ENCODE assay signal across 11 mouse cellular contexts in genomic region chr12:102437952-102438351, GRCm38 (mm10). TPM values are rescaled to one million over a fixed set of nuclear protein-coding genes. Genes with fewer than 3 reads are reported as not detected.
A peak's percentile ranks its signal among the peaks of the same experiment; 100 is the strongest.
DNase-seq lines count a peak whose midpoint lies in the region; ATAC-seq and TF ChIP-seq lines count a peak whose summit lies in the region.
"Had no signal": no experiment of that assay in that cellular context is flagged by ENCODE, and none has a peak within 500 bp of the region (broad histone marks: within the 10 kb centered on the region; RNA-seq: fewer than 3 reads in every experiment).

No protein-coding gene starts in this region.

- ATAC-seq in midbrain, embryonic 13.5 days = no peak
- no peak for ATAC-seq in hindbrain, postnatal 0 days
- no peak for ATAC-seq in stomach, embryonic 14.5 days (ENCODE audit: insufficient number of reproducible peaks, insufficient read depth, low FRiP score, low read depth)

- no peaks in the 10 kb centered on the region for H3K9me3 ChIP-seq in midbrain, embryonic 13.5 days
- no peaks in the 10 kb centered on the region for H3K9me3 ChIP-seq in midbrain, embryonic 10.5 days (replicated peaks)
- H3K9me3 ChIP-seq in hindbrain, postnatal 0 days (ENCODE audit: low read length) = no peaks in the 10 kb centered on the region
- H3K9me3 ChIP-seq in stomach, embryonic 14.5 days (ENCODE audit: control insufficient read depth, low read depth, low read length) = no peaks in the 10 kb centered on the region
- H3K9me3 ChIP-seq: G1E had no signal

- TF ChIP-seq CTCF in heart, adult 2 months (IDR thresholded peaks at IDR 0.05) = no peak
- no peak for TF ChIP-seq CTCF in hindbrain, postnatal 0 days (IDR thresholded peaks at IDR 0.05; ENCODE audit: low read depth)

- H3K27ac ChIP-seq in heart, adult 2 months = peak overlapping the region; percentile 94
- H3K27ac ChIP-seq in midbrain, embryonic 13.5 days = no peak overlapping the region
- H3K27ac ChIP-seq in midbrain, embryonic 10.5 days (replicated peaks) = no peak overlapping the region
- H3K27ac ChIP-seq in hindbrain, postnatal 0 days = no peak overlapping the region; the same call in 1 of the 2 replicates
- H3K27ac ChIP-seq in stomach, embryonic 14.5 days (ENCODE audit: low read length) = no peak overlapping the region

- 47% methylated on average over 5 of the region's 5 CpGs for WGBS in heart, adult 2 months
- whole genome bisulfite sequencing in midbrain, embryonic 13.5 days = 90% methylated on average over 5 of the region's 5 CpGs
- WGBS in midbrain, embryonic 10.5 days = 90% methylated on average over 5 of the region's 5 CpGs
- 57% methylated on average over 5 of the region's 5 CpGs for WGBS in hindbrain, postnatal 0 days
- WGBS in stomach, embryonic 14.5 days = 79% methylated on average over 5 of the region's 5 CpGs

- no peaks in the 10 kb centered on the region for H3K27me3 ChIP-seq in heart, adult 2 months (ENCODE audit: control insufficient read depth, insufficient read depth, low read length)
- no peaks in the 10 kb centered on the region for H3K27me3 ChIP-seq in midbrain, embryonic 13.5 days
- H3K27me3 ChIP-seq in midbrain, embryonic 10.5 days (ENCODE audit: low read depth, poor library complexity, severe bottlenecking) = no peaks in the 10 kb centered on the region
- H3K27me3 ChIP-seq in hindbrain, postnatal 0 days (ENCODE audit: insufficient read depth, low read length) = no peaks in the 10 kb centered on the region
- H3K27me3 ChIP-seq in stomach, embryonic 14.5 days (ENCODE audit: control insufficient read depth, insufficient read depth, low read length) = no peaks in the 10 kb centered on the region

- H3K79me2 ChIP-seq in heart, adult 2 months (replicated peaks; ENCODE audit: control insufficient read depth, insufficient read depth, low read length) = peaks cover 3% of the 10 kb centered on the region

- peaks cover 2% of the 10 kb centered on the region; the same call in 1 of the 2 replicates for H3K36me3 ChIP-seq in heart, adult 2 months (ENCODE audit: control insufficient read depth, insufficient read depth, low read length)
- H3K36me3 ChIP-seq in midbrain, embryonic 13.5 days = no peaks in the 10 kb centered on the region
- no peaks in the 10 kb centered on the region for H3K36me3 ChIP-seq in midbrain, embryonic 10.5 days
- H3K36me3 ChIP-seq in hindbrain, postnatal 0 days (ENCODE audit: insufficient read depth, low read length) = no peaks in the 10 kb centered on the region
- no peaks in the 10 kb centered on the region for H3K36me3 ChIP-seq in stomach, embryonic 14.5 days (ENCODE audit: control insufficient read depth, insufficient read depth, low read length)
- H3K36me3 ChIP-seq: G1E had no signal

- H3K4me3 ChIP-seq in heart, adult 2 months = peak overlapping the region; percentile 95
- no peak overlapping the region for H3K4me3 ChIP-seq in midbrain, embryonic 13.5 days (replicated peaks)
- H3K4me3 ChIP-seq in midbrain, embryonic 10.5 days = no peak overlapping the region
- H3K4me3 ChIP-seq in hindbrain, postnatal 0 days (ENCODE audit: low read length) = peak overlapping the region; percentile 71; the same call in 1 of the 2 replicates
- no peak overlapping the region for H3K4me3 ChIP-seq in stomach, embryonic 14.5 days (ENCODE audit: low read depth, low read length)

- peak overlapping the region; percentile 59 for H3K4me2 ChIP-seq in midbrain, embryonic 13.5 days (replicated peaks)
- H3K4me2 ChIP-seq in hindbrain, postnatal 0 days (ENCODE audit: low read depth, low read length) = peak overlapping the region; percentile 61
- H3K4me2 ChIP-seq in stomach, embryonic 14.5 days (replicated peaks; ENCODE audit: low read depth, low read length) = 0 out of 2 replicates have a peak overlapping the region, but pooled peaks have one; percentile 52

- TF ChIP-seq EP300 in heart, adult 2 months (IDR thresholded peaks at IDR 0.05; ENCODE audit: insufficient read depth, low read depth, low read length) = peak; percentile 73; the same call in 1 of the 2 replicates

- intact Hi-C loops in heart, adult 2 months (cut with DNase I) = loop anchor here (2.0 kb wide), 1 partner anchor 45 kb away; no protein-coding TSS in a partner anchor

- no peak for TF ChIP-seq POLR2A in heart, adult 2 months (IDR thresholded peaks at IDR 0.05; ENCODE audit: insufficient read depth, low read depth, low read length)

- H3K4me1 ChIP-seq in heart, adult 2 months (ENCODE audit: control insufficient read depth, insufficient read depth, low read length) = peaks cover 3% of the 10 kb centered on the region
- H3K4me1 ChIP-seq in midbrain, embryonic 13.5 days (replicated peaks) = peaks cover 17% of the 10 kb centered on the region
- peaks cover 14% of the 10 kb centered on the region for H3K4me1 ChIP-seq in midbrain, embryonic 10.5 days
- H3K4me1 ChIP-seq in hindbrain, postnatal 0 days (ENCODE audit: insufficient read depth, low read length) = peaks cover 5% of the 10 kb centered on the region; the same call in 1 of the 2 replicates
- H3K4me1 ChIP-seq in stomach, embryonic 14.5 days (ENCODE audit: control insufficient read depth, insufficient read depth, low read length) = no peaks in the 10 kb centered on the region

- H3K9ac ChIP-seq in heart, adult 2 months (ENCODE audit: low read depth, low read length) = peak overlapping the region; percentile 57
- no peak overlapping the region; the same call in none of the 2 replicates for H3K9ac ChIP-seq in midbrain, embryonic 13.5 days (replicated peaks)
- peak overlapping the region; percentile 13; the same call in 1 of the 2 replicates for H3K9ac ChIP-seq in hindbrain, postnatal 0 days (replicated peaks; ENCODE audit: low read length)
- no peak overlapping the region for H3K9ac ChIP-seq in stomach, embryonic 14.5 days (replicated peaks; ENCODE audit: low read depth, low read length)

- peak in 1 of 2 experiments; percentile 69 for DNase-seq in heart, adult 2 months
- no peak for DNase-seq in heart, adult 8-10 months (ENCODE audit: low spot score)
- DNase-seq in midbrain, embryonic 10.5 days (ENCODE audit: low spot score) = no peak
- DNase-seq in hindbrain, postnatal 0 days (ENCODE audit: low spot score) = peak; percentile 7
- no peak for DNase-seq in thymus, postnatal 36 days
- DNase-seq in cerebellum, postnatal 14 days = no peak
- DNase-seq: gastrocnemius, postnatal 36 days; spleen, adult 18-20 months had no signal

RNA-seq across cellular contexts. Expression of gene Lgmn, which starts 1.7 kb away (rescaled TPM):
- 10 to 100 TPM; 59.9 to 63.5 TPM for total RNA-seq in heart, adult 2 months (2021)
- 78.2 and 115 TPM in 2 replicates for polyA plus RNA-seq in heart, adult 2 months (2012; rRNA removed)
- 10 to 100 TPM; 53.7 to 64.8 (median 60.5) TPM for total RNA-seq in heart, adult 8-10 months (2022)
- 55.9 and 64.7 TPM in 2 replicates for polyA plus RNA-seq in midbrain, embryonic 13.5 days (2015; fragmentation: Nextera tagmentation; extraction: Ambion mirVana)
- 46.5 and 50.8 TPM in 2 replicates for polyA plus RNA-seq in midbrain, embryonic 10.5 days (2016; fragmentation: Nextera tagmentation; extraction: Ambion mirVana)
- total RNA-seq in hindbrain, postnatal 0 days (2014; rRNA removed) = 148 TPM in 2 replicates
- 166 and 179 TPM in 2 replicates for polyA plus RNA-seq in hindbrain, postnatal 0 days (2015; fragmentation: Nextera tagmentation; extraction: Ambion mirVana)
- polyA plus RNA-seq in stomach, embryonic 14.5 days (2014; fragmentation: Nextera tagmentation; extraction: Ambion mirVana) = 84.7 and 90.1 TPM in 2 replicates

RNA-seq across cellular contexts. Expression of gene Golga5, which starts 31.0 kb away (rescaled TPM):
- total RNA-seq in heart, adult 2 months (2021) = 10 to 100 TPM; 25.1 to 28.0 TPM
- 10.1 and 17.2 TPM in 2 replicates for polyA plus RNA-seq in heart, adult 2 months (2012; rRNA removed)
- total RNA-seq in heart, adult 8-10 months (2022) = 10 to 100 TPM; 25.9 to 27.9 (median 27.3) TPM
- 31.7 and 32.3 TPM in 2 replicates for polyA plus RNA-seq in midbrain, embryonic 13.5 days (2015; fragmentation: Nextera tagmentation; extraction: Ambion mirVana)
- polyA plus RNA-seq in midbrain, embryonic 10.5 days (2016; fragmentation: Nextera tagmentation; extraction: Ambion mirVana) = 24.6 and 30.3 TPM in 2 replicates
- 23.2 and 24.7 TPM in 2 replicates for total RNA-seq in hindbrain, postnatal 0 days (2014; rRNA removed)
- 24.3 and 25.0 TPM in 2 replicates for polyA plus RNA-seq in hindbrain, postnatal 0 days (2015; fragmentation: Nextera tagmentation; extraction: Ambion mirVana)
- 35.1 and 38.8 TPM in 2 replicates for polyA plus RNA-seq in stomach, embryonic 14.5 days (2014; fragmentation: Nextera tagmentation; extraction: Ambion mirVana)

Comparison
In these comparisons a context has a peak if more than half of its experiments do, and no peak if none do; other contexts are left out.
1. H3K4me3 ChIP-seq: peak in heart, adult 2 months (single experiment) and hindbrain, postnatal 0 days (single experiment); none in midbrain, embryonic 13.5 days (single experiment), midbrain, embryonic 10.5 days (single experiment) and stomach, embryonic 14.5 days (single experiment).
2. H3K9ac ChIP-seq: peak in heart, adult 2 months (single experiment) and hindbrain, postnatal 0 days (single experiment); none in midbrain, embryonic 13.5 days (single experiment) and stomach, embryonic 14.5 days (single experiment).
3. Peak in every context shown above with its lines, with median percentiles within 50 percentile points of each other: H3K4me2 ChIP-seq.